Mouse (Mus musculus) hindbrain, embryonic 11.5 days (tissue): ENCODE measurements around the gene 2310030G06Rik. TPM values are rescaled to one million over a fixed set of nuclear protein-coding genes. Genes with fewer than 3 reads are reported as not detected.

Experiments
- ATAC-seq: fragments of 200-750 bp; cut with Nextera tagmentation; 2 replicates; pipeline ENCODE4 v1.8.0; 2017; ENCODE audit warnings: mild to moderate bottlenecking, moderate TSS enrichment, moderate library complexity; ENCODE audit not compliant: low FRiP score
- DNase-seq: peaks from one replicate; pipeline ENCODE4 v3.0.0-alpha.2; 2015; ENCODE audit warnings: low spot score
- H3K27ac ChIP-seq: fragments of 300-500 bp; sonication (generic); 2 replicates; pipeline ENCODE4 v1.5.1; 2014; ENCODE audit warnings: mild to moderate bottlenecking, low read depth, low read length
- H3K27me3 ChIP-seq: fragments of 300-500 bp; sonication (generic); 2 replicates; pipeline ENCODE4 v1.6.1; 2014; ENCODE audit warnings: mild to moderate bottlenecking, low read length, moderate library complexity, mixed read lengths; ENCODE audit not compliant: control insufficient read depth, insufficient read depth
- H3K36me3 ChIP-seq: fragments of 300-500 bp; sonication (generic); 2 replicates; pipeline ENCODE4 v1.6.1; 2014; ENCODE audit warnings: mild to moderate bottlenecking, low read length, moderate library complexity, mixed read lengths; ENCODE audit not compliant: control insufficient read depth, insufficient read depth
- H3K4me1 ChIP-seq: fragments of 300-500 bp; sonication (generic); replicated peaks from 2 replicates; pipeline ENCODE4 v1.6.1; 2014; ENCODE audit warnings: low read length, mixed read lengths; ENCODE audit not compliant: control insufficient read depth, insufficient read depth
- H3K4me2 ChIP-seq: fragments of 300-500 bp; sonication (generic); replicated peaks from 2 replicates; pipeline ENCODE4 v1.6.1; 2014; ENCODE audit warnings: mild to moderate bottlenecking, low read depth, low read length
- H3K4me3 ChIP-seq: fragments of 300-500 bp; sonication (generic); 2 replicates; pipeline ENCODE4 v1.5.1; 2014; ENCODE audit warnings: low read depth, low read length
- H3K9ac ChIP-seq: fragments of 300-500 bp; sonication (generic); 2 replicates; pipeline ENCODE4 v1.6.1; 2014; ENCODE audit warnings: low read depth, low read length
- H3K9me3 ChIP-seq: fragments of 300-500 bp; sonication (generic); 2 replicates; pipeline ENCODE4 v1.6.1; 2016; ENCODE audit warnings: low read length; ENCODE audit not compliant: control insufficient read depth
- WGBS: fragments of 180-500 bp; shearing (Covaris S2); extraction: QIAGEN DNeasy Blood & Tissue Kit; methylation state at CpG from one replicate; pipeline ENCODE4 v1.1.7; 2014; 5-methylcytosine and 5-hydroxymethylcytosine counted together
- polyA plus RNA-seq: library from polyadenylated mRNA; unstranded; fragments of >200 nt; fragmentation: Nextera tagmentation; extraction: Ambion mirVana; gene quantifications from 2 replicates; pipeline ENCODE4 v1.2.1, GENCODE M21; 2014

The 2310030G06Rik gene
- 1.3 and 1.7 TPM in 2 replicates for polyA plus RNA-seq

DNA sequence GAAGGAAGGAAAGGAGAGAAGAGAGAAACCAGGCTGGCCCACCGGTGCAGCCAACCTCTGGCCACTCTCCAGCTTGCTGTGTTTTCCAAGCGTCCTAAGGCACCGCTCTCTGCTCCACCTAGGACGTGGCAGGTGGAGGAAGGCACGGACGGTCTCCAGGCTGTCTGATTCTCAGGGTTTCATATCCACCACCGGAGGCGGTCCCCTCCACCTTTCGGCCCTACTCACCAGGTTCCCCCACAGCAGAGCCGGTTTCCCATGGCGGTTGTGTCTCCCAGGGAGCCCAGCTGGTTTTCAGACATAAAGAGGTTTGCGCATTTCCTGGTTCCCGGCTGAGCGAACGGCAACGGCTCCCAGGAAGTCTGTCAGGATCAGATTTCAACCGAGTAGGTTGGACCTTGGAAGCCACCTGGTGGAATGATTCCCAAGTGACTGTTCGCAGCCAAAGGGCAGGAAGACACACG, at the start of gene 2310030G06Rik:
Gene 2310030G06Rik, minus strand, starts transcription at position 323 of the 464 bp plus-strand sequence.
- H3K4me1 ChIP-seq = 0 out of 2 replicates have a peak, but pooled peaks cover 4% of the 10 kb centered on the region
- peak within 1 kb of the TSS; percentile 23 for H3K4me3 ChIP-seq
- H3K36me3 ChIP-seq = no peaks in the 10 kb centered on the region
- peak; percentile 36 for DNase-seq
- no peaks in the 10 kb centered on the region for H3K9me3 ChIP-seq
- 1% methylated on average over 19 of the region's 19 CpGs for WGBS
- ATAC-seq = no peak
- peak within 1 kb of the TSS; percentile 46 for H3K4me2 ChIP-seq
- no peaks in the 10 kb centered on the region for H3K27me3 ChIP-seq
- H3K9ac ChIP-seq = peak within 1 kb of the TSS; percentile 45; the same call in 1 of the 2 replicates
- H3K27ac ChIP-seq = no peak within 1 kb of the TSS

- peaks cover 5% of the 10 kb centered on the region; the same call in 1 of the 2 replicates for H3K36me3 ChIP-seq
Measured at GRCm38 (mm10) chr9:50795266-50795665, 48.9 kb upstream of the 2310030G06Rik start.

GRCm38 (mm10) chr9:50782155-50782554, 35.8 kb upstream of the 2310030G06Rik start:
- Histone ChIP-seq H3K9me3 (no peaks in the 10 kb centered on the region), H3K4me2 (no peak overlapping the region), H3K36me3 (peaks cover 4% of the 10 kb centered on the region), H3K27me3 (no peaks in the 10 kb centered on the region), H3K9ac (no peak overlapping the region), H3K4me1 (no peaks in the 10 kb centered on the region), H3K4me3 (no peak overlapping the region), H3K27ac (no peak overlapping the region)
- 80% methylated on average over 2 of the region's 2 CpGs for WGBS
- no peak for ATAC-seq
- peak; percentile 56 for DNase-seq

More at GRCm38 (mm10) chr9:50795266-50795665, 48.9 kb upstream of the 2310030G06Rik start:
- ATAC-seq (no peak), DNase-seq (no peak)
- H3K4me2 ChIP-seq = no peak overlapping the region
- no peak overlapping the region for H3K27ac ChIP-seq
- WGBS = 92% methylated on average over 3 of the region's 3 CpGs
- H3K27me3 ChIP-seq = no peaks in the 10 kb centered on the region
- H3K9me3 ChIP-seq = no peaks in the 10 kb centered on the region
- H3K4me3 ChIP-seq = no peak overlapping the region
- H3K4me1 ChIP-seq = no peaks in the 10 kb centered on the region
- H3K9ac ChIP-seq = no peak overlapping the region

- Histone ChIP-seq H3K4me1 (0 out of 2 replicates have a peak, but pooled peaks cover 2% of the 10 kb centered on the region), H3K27me3 (no peaks in the 10 kb centered on the region), H3K27ac (no peak overlapping the region), H3K9me3 (no peaks in the 10 kb centered on the region), H3K36me3 (peaks cover under 1% of the 10 kb centered on the region; the same call in 1 of the 2 replicates), H3K9ac (peak overlapping the region; percentile 71), H3K4me3 (peak overlapping the region; percentile 70), H3K4me2 (peak overlapping the region; percentile 58)
- ATAC-seq = no peak
- WGBS = 78% methylated on average over 11 of the region's 11 CpGs
- no peak for DNase-seq
Measured at GRCm38 (mm10) chr9:50776162-50776760, 29.9 kb upstream of the 2310030G06Rik start.

DNA sequence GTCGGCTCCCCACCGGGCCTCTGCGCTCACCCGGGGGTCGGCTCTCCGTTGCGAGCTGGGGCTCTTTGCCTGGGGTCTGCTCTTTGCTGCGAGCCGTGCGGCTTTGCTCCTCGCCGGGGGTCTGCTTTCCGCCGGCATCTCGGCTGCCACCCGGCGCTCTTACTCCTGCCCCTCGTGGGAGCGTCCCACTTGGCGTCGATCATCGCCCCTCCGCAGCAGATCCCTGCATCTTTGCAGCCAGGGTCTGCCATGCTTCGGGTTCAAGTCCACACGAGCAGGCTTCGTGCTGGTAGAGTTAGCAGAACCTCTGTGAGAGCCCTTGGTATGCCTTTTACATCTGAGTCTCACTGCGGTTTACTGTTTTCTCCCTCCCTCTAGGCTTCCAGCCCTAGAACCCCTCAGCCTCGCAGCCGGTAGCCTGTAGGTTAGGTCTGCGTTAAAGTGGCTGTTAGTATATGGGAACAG, 29.4 kb upstream of the 2310030G06Rik start:
- Histone ChIP-seq H3K4me1 (0 out of 2 replicates have a peak, but pooled peaks cover 2% of the 10 kb centered on the region), H3K4me3 (peak overlapping the region; percentile 70), H3K36me3 (no peaks in the 10 kb centered on the region), H3K9me3 (no peaks in the 10 kb centered on the region), H3K9ac (peak overlapping the region; percentile 71), H3K27me3 (no peaks in the 10 kb centered on the region), H3K27ac (no peak overlapping the region; the same call in 1 of the 2 replicates), H3K4me2 (peak overlapping the region; percentile 58)
- DNase-seq (peak; percentile 57), ATAC-seq (peak; percentile 49; the same call in 1 of the 2 replicates)
- under 1% methylated on average over 29 of the region's 30 CpGs for WGBS

GRCm38 (mm10) chr9:50774991-50775612, 28.8 kb upstream of the 2310030G06Rik start, which contains the start of the genes Alg9 and 1110032A03Rik:
Alg9 (plus strand) TSS chr9:50775019.
1110032A03Rik (minus strand) TSS chr9:50775520.
- Histone ChIP-seq H3K4me3 (peak within 1 kb of the TSS; percentile 70), H3K36me3 (no peaks in the 10 kb centered on the region)
- WGBS = under 1% methylated on average over 41 of the region's 51 CpGs

GRCm38 (mm10) chr9:50774026-50774462, 27.7 kb upstream of the 2310030G06Rik start:
- ATAC-seq (no peak), DNase-seq (no peak)
- H3K9ac ChIP-seq = no peak overlapping the region
- no peaks in the 10 kb centered on the region for H3K36me3 ChIP-seq
- no peak overlapping the region for H3K4me3 ChIP-seq
- H3K4me2 ChIP-seq = no peak overlapping the region; the same call in 1 of the 2 replicates
- no peaks in the 10 kb centered on the region for H3K27me3 ChIP-seq
- H3K9me3 ChIP-seq = no peaks in the 10 kb centered on the region
- H3K4me1 ChIP-seq = 0 out of 2 replicates have a peak, but pooled peaks cover 2% of the 10 kb centered on the region
- H3K27ac ChIP-seq = no peak overlapping the region
- 92% methylated on average over 4 of the region's 4 CpGs for WGBS

More at GRCm38 (mm10) chr9:50774991-50775612, 28.8 kb upstream of the 2310030G06Rik start, which contains the start of the genes Alg9 and 1110032A03Rik:
- DNase-seq (peak; percentile 91), ATAC-seq (peak; percentile 88)
- H3K9ac ChIP-seq = peak within 1 kb of the TSS; percentile 71
- peak within 1 kb of the TSS; percentile 58 for H3K4me2 ChIP-seq
- 0 out of 2 replicates have a peak, but pooled peaks cover 2% of the 10 kb centered on the region for H3K4me1 ChIP-seq
- H3K27ac ChIP-seq = peak within 1 kb of the TSS; percentile 43
- H3K9me3 ChIP-seq = no peaks in the 10 kb centered on the region
- no peaks in the 10 kb centered on the region for H3K27me3 ChIP-seq

GRCm38 (mm10) chr9:50770011-50770410, 23.7 kb upstream of the 2310030G06Rik start:
- Histone ChIP-seq H3K9ac (no peak overlapping the region), H3K36me3 (no peaks in the 10 kb centered on the region), H3K4me3 (no peak overlapping the region), H3K4me1 (peaks cover 4% of the 10 kb centered on the region; the same call in 1 of the 2 replicates), H3K4me2 (no peak overlapping the region), H3K9me3 (no peaks in the 10 kb centered on the region), H3K27ac (no peak overlapping the region), H3K27me3 (no peaks in the 10 kb centered on the region)
- DNase-seq = no peak
- WGBS = 80% methylated on average over 2 of the region's 2 CpGs
- no peak for ATAC-seq
